Mouse (Mus musculus) heart, adult 2 months (tissue): ENCODE measurements around the gene Med29.

Source experiments
- CTCF ChIP-seq: fragments of 200-600 bp; IDR thresholded peaks from 2 replicates; pipeline ENCODE4 v1.8.1; 2022; ENCODE audit warnings: antibody characterized with exemption, mild to moderate bottlenecking, moderate library complexity
- EP300 ChIP-seq: fragments of 200-500 bp; IDR thresholded peaks from 2 replicates; pipeline ENCODE4 v1.6.1; 2011; ENCODE audit warnings: low read depth, low read length, control low read depth; ENCODE audit not compliant: insufficient read depth

DNA sequence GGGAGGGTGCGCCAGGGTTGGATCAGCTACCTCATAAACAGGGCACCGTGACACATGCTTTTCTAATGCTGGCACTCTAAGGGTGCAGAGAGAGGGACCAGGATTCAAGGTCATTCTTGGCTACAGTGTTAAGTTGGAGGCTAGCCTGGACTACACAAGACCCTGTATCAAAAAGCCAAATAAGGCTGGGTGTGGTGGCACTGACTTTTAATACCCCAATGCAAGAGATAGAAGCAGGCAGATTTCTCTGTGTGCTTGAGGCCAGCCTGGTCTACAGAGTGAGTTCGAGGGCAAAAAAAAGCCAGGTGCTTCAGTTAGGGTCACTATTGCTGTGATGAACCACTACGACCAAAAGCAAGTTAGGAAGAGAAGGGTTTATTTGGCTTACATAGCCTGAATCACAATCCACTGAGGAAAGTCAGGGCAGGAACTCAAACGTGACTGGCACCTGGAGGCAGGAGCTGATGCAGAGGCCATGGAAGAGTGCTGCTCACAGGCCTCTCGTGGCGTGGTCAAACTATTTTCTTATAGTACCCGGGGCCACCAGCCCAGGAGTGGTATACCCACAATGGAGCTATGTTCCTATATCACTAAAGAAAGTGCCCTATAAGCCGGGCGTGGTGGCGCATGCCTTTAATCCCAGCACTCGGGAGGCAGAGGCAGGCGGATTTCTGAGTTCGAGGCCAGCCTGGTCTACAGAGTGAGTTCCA is 49.4 kb upstream of the Med29 start:
- TF ChIP-seq EP300 (no peak), CTCF (no peak)
